Mouse (Mus musculus) urinary bladder, postnatal 36 days (tissue): ENCODE results near the gene Kcnj9.

Source experiments
- DNase-seq, 2 experiments: peaks; one replicate each; pipeline ENCODE4 v3.0.0; 2022; ENCODE audit warnings: low spot score in 2 of 2, mixed read lengths in 1 of 2

The Kcnj9 gene

GRCm38 (mm10) chr1:172333512-172333911, 4.4 kb upstream of the Kcnj9 start:
- DNase-seq, result no peak

DNA sequence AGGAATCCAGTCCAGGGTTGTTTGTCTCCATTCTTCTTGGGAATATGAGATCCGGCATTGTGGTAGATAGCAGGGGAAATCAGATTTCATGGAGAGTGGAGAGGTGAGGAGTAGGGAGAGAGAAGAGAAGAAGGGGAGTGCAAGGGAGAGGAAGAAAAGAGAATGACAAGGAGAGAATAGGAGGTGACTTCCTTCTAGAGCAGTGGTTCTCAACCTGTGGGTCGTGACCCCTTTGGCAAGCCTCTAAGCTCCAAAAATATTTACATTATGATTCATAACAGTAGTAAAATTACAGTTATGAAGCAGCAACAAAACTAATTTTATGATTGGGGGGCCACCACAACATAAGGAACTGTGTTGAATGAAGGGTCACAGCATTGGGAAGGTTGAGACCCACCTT, 3.8 kb upstream of the Kcnj9 start:
- no peak for DNase-seq

- no peak for DNase-seq
Observed at GRCm38 (mm10) chr1:172331422-172331947, 2.4 kb upstream of the Kcnj9 start.

DNA sequence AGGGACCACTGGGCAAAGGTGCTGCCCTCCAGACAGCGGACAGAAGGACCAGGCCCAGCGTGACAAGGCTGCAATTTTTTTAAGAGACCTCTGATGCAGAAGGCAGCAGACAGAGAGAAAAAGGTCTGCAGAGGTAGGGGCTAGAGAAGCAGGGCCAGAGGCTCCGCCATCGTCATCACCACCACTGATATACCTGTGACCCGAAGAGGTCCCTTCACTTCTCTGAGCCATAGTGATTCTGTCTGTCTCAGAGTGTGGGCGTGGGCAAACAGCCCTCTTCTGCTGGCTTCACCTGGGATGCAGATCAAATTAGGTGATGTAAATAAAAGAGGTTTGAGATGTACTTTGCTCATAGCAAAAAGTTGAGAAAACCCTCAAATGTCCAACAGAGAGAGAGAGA, 498 bp upstream of the Kcnj9 start:
- DNase-seq, result no peak

DNA sequence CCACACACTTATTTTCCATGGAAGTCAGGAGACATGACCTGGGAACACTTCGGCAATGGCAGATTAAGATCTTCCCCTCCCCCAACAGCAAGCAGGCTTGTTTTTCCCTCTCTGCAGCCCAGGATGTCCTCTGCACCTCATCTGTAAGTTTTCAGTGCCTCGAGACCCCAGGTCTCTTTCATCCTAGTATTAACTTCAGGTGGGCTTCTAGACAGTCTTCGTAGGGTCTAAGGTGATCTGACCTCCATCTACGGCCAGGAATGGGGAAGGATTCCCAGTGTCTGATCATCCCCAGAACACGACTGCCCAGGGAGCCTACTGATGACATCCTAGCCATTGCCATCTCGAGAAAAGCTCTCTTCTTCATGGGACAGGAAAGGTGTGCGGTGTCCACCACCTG, 657 bp downstream of the Kcnj9 start:
- DNase-seq, result no peak

DNA sequence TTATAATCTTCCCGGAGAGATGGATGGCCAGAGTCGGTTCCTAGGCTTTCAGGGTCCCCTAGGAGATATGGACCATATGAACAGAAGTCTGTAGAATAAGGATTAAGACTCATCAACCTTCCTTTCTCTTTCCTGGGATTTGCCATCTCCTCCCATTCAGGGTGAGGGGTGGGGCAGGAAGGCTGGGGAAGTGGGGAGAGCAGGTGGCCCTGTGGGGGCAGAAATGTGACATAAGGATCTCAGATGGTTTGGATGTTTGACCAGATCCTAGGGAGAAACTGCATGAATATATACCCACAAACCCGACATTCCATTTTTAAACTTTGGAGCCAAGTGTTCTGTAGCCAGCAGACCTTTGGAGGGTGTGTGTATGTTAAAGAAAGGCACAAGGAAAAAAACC, 1.1 kb downstream of the Kcnj9 start:
- DNase-seq, result no peak

- DNase-seq, result no peak
Observed at GRCm38 (mm10) chr1:172327206-172328001, 1.7 kb downstream of the Kcnj9 start.

GRCm38 (mm10) chr1:172326684-172327083, 2.4 kb downstream of the Kcnj9 start:
- DNase-seq, result no peak

DNA sequence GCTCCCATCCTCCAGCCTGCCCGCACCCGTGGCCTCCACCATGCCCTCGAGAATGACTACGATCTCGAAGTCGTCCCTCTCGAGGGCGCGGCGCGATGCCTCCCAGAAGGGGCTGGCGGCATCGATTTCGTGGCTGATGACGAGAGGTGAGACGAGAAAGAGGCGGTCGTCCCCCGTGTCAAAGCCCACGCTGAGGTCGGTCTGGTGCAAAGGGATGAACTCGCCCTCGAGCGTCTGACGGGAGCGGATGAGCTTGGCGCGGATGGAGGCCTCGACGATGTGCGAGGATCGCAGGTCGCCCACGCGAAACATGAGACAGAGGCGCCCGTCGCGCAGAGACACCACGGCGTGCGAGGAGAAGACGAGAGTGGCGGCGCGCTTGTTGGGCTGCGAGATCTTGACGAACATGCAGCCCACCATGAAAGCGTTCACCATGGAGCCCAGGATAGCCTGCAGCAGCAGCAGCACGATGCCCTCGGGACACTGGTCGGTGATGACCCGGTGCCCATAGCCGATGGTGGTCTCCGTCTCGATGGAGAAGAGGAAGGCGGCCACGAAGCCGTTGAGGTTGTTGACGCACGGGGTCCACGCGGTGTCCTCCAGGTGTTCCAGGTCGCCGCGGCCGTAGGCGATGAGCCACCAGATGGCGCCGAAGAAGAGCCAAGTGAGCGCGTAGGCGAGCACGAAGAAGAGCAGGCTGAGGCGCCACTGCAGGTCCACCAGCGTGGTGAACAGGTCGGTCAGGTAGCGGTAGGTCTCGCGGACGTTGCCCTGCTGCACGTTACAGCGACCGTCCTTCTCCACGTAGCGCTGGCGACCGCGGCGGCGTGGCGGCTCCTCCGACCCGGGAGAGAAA, 3.2 kb downstream of the Kcnj9 start:
- DNase-seq, result peak in 1 of 2 experiments; percentile 73

DNA sequence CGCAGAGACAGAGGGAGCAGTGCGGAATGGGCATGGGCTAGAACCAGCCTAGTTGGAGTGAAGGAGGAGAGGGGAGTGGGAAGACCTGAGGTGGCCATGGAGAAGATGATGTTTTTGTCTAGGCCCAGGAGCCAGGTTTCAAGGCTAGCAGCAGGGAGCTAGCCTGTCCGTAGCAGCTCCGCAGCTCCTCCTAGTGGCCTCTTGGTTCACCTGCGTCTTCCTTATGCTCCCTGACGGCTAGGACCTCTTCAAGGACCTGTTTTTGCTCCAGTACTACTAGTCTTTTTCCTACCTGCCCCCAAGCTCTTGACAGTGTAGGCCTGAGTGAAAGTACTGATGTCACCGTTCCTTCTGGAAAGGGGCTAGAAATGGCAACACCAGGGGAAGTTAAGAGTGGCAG, 4.4 kb downstream of the Kcnj9 start:
- DNase-seq, result peak; percentile 64 to 74

DNA sequence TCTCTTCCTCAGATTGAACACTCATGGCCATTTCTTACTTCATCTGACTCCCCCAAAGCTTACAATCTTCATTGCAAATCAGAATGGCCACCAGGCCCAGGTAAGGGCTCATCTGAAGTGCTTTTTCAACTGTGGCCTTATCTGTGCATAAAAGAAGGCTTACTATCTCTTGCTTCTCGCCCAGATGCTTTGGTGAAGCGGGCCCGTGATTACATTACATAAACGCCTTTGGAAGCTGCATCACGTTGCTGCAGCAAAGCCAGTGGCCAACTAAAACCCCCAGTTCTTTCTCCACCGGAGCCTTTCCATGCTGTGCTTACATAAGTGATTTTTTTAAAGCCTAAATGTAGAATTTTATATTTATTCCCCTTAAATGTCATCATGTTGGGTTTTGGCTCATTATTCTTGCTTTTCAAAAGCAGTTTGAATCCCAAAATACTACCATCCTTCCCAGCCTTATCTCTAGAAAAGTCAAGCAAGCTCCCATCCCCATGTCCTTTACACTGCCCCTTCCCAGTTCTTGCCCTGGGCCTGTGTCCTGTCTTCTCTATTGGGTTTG, 5.2 kb downstream of the Kcnj9 start:
- no peak for DNase-seq

DNA sequence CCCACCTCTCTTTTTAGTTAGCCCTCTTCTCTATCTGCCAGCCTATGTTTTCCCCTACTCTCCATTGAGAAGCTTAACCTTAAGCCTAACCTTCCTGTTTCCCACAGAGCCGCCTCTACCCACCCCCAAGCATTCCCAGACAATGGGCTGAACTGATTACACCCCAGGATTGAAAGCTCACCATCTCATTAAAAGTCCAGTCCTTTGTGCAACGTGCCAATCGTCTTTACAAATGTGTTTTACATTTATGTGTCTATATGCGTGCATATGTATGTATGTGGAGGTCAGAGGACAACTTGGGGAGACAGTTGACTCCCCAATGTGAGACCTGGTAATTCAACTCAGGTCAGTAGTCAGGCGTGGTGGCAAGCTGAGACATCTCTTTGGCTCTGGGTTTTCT, 5.8 kb downstream of the Kcnj9 start:
- no peak for DNase-seq

GRCm38 (mm10) chr1:172322725-172323124, 6.4 kb downstream of the Kcnj9 start:
- DNase-seq, result no peak

GRCm38 (mm10) chr1:172319921-172320411, 9.2 kb downstream of the Kcnj9 start:
- no peak for DNase-seq

DNA sequence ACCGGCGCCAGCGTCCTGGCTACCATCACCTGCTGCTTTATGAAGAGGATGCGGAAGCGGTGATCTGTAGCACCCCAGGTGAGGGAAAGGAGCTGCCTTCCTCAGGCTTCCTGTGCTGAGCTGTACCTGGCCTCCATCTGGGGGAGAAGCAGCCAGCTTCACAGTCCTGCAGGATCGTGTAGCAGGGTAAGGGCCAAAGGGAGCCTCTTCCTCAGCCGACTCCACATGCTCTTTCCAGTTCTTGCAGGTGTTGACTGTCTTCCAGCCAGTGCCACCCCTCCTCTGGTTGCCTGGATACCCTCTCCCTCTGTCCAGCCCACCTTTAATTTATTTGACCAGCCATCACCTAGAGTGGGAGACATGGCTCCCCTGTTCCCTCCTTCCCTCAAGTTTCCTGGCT, 9.8 kb downstream of the Kcnj9 start:
- DNase-seq, result no peak

DNA sequence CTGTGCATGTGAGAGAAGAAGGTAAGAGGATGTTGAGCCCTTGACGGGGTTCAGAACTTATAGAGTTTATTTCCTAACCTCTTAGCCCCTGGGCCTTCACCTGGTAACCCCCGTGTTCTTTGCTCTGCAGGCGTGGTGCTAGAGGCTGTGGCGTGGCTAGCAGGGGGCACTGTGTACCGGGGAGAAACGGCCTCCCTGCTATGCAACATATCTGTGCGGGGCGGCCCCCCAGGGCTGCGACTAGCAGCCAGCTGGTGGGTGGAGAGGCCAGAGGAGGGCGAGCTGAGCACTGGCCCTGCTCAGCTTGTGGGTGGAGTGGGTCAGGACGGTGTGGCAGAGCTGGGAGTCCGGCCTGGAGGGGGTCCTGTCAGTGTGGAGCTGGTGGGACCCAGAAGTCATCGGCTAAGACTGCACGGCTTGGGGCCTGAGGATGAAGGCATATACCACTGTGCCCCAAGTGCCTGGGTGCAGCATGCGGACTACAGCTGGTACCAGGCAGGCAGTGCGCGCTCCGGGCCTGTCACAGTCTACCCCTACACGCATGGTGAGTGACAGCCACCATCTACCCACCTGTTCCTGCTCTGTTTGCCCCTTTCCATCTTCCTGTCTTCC, 10.6 kb downstream of the Kcnj9 start:
- DNase-seq, result no peak

DNA sequence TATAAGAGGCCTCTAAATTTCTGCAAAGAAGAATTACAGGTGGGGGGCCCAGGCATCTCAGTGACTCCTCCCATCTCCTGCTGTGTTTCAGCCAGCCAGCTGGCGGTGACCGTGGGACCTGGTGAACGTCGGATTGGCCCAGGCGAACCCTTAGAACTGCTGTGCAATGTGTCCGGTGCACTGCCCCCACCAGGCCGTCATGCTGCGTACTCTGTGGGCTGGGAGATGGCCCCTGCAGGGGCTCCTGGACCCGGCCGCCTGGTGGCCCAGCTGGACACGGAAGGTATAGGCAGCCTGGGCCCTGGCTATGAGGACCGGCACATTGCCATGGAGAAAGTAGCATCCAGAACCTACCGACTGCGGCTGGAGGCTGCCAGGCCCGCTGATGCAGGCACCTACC, 11.2 kb downstream of the Kcnj9 start:
- DNase-seq, result no peak

- no peak for DNase-seq
Observed at GRCm38 (mm10) chr1:172317431-172317830, 11.7 kb downstream of the Kcnj9 start.

DNA sequence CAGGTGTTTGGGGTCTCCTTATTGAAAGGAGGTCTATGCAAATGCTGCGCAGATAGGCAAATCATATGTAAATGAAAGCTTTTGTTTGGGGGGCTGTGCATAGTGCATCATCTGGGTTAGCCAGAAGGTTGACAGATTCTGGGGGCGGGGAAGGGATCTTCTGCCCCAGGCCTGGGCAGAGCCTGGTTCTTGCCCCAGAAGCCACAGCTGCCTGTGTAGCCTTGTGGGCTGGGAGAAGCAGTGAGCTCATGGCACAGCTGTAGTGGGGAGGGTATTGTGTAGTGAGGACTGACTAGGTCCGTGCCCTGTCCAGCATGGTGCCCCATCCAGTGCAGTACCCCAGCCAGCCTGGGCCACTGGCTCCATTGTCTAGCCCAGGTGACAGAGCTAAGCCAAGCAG, 14.2 kb downstream of the Kcnj9 start:
- no peak for DNase-seq

GRCm38 (mm10) chr1:172313613-172314411, 15.3 kb downstream of the Kcnj9 start:
- no peak for DNase-seq
